Mouse (Mus musculus): ENCODE data around the gene Jpt1. TPM values are rescaled to one million over a fixed set of nuclear protein-coding genes. Genes with fewer than 3 reads are reported as not detected.

Gene Jpt1
- total RNA-seq, 1 experiment from 2014 or later: 92.8 TPM

Small RNA genes within 50 kb of the gene (microRNA-seq; reads per million reads assigned to microRNA genes)
- gene Mir3968: 0 reads per million in 2 experiments

Other genes starting within 250 kb of the Jpt1 start
- gene Grin2c, start 247.1 kb downstream of the Jpt1 start, total RNA-seq (2021): 2.5 and 3.5 TPM in 2 replicates
- 1,338 and 1,408 TPM in 2 replicates for gene Fdxr, start 237.3 kb downstream of the Jpt1 start, total RNA-seq (2021)
- 75.5 and 93.9 TPM in 2 replicates for gene Fads6, start 216.7 kb downstream of the Jpt1 start, total RNA-seq (2021)
- not detected in 2 replicates for gene Otop2, start 207.2 kb downstream of the Jpt1 start, total RNA-seq (2021)
- gene Ush1g, start 192.3 kb downstream of the Jpt1 start, total RNA-seq (2021): 0.62 and 0.79 TPM in 2 replicates
- not detected in 2 replicates for gene Otop3, start 179.7 kb downstream of the Jpt1 start, total RNA-seq (2021)
- 13.2 and 14.8 TPM in 2 replicates for gene Hid1, start 146.6 kb downstream of the Jpt1 start, total RNA-seq (2021)
- gene Cdr2l, start 132.5 kb downstream of the Jpt1 start, total RNA-seq (2021): 59.1 and 82.5 TPM in 2 replicates
- gene Mrpl58, start 110.6 kb downstream of the Jpt1 start, total RNA-seq (2021): 140 and 153 TPM in 2 replicates
- 518 and 521 TPM in 2 replicates for gene Atp5h, start 94.4 kb downstream of the Jpt1 start, total RNA-seq (2021)
- 59.9 and 72.4 TPM in 2 replicates for gene Kctd2, start 94.3 kb downstream of the Jpt1 start, total RNA-seq (2021)
- 0.21 TPM in 1 of 2 replicates, not detected in the other for gene Trim80, start 73.8 kb downstream of the Jpt1 start, total RNA-seq (2021)
- not detected in 2 replicates for gene Slc16a5, start 51.9 kb downstream of the Jpt1 start, total RNA-seq (2021)
- gene Armc7, start 38.7 kb downstream of the Jpt1 start, total RNA-seq (2021): 11.4 and 11.5 TPM in 2 replicates
- gene Nt5c, start 22.5 kb downstream of the Jpt1 start, total RNA-seq (2021): 131 and 151 TPM in 2 replicates
- 254 and 263 TPM in 2 replicates for gene Sumo2, start 21.9 kb upstream of the Jpt1 start, total RNA-seq (2021)
- 54.0 and 60.7 TPM in 2 replicates for gene Nup85, start 50.0 kb upstream of the Jpt1 start, total RNA-seq (2021)
- gene Mrps7, start 89.5 kb upstream of the Jpt1 start, total RNA-seq (2021): 89.3 and 99.8 TPM in 2 replicates
- 25.4 and 31.1 TPM in 2 replicates for gene Gga3, start 89.7 kb upstream of the Jpt1 start, total RNA-seq (2021)
- 135 and 205 TPM in 2 replicates for gene Mif4gd, start 98.6 kb upstream of the Jpt1 start, total RNA-seq (2021)
- 107 and 114 TPM in 2 replicates for gene Slc25a19, start 113.9 kb upstream of the Jpt1 start, total RNA-seq (2021)
- 109 and 166 TPM in 2 replicates for gene Grb2, start 194.2 kb upstream of the Jpt1 start, total RNA-seq (2021)